Mouse (Mus musculus) forebrain, embryonic 16.5 days (tissue): ENCODE measurements around the gene Nkiras2. TPM values are rescaled to one million over a fixed set of nuclear protein-coding genes. Genes with fewer than 3 reads are reported as not detected.
"Not testable (repeated sequence)": the region's sequence is repeated elsewhere in the genome, so short reads cannot be mapped to it uniquely, and the experiment has no call there.

ENCODE experiments used
- ATAC-seq: fragments of 200-750 bp; cut with Nextera tagmentation; 2 replicates; pipeline ENCODE4 v1.8.0; 2017; ENCODE audit warnings: mild to moderate bottlenecking, moderate library complexity
- H3K27ac ChIP-seq: fragments of 300-500 bp; sonication (generic); 2 replicates; pipeline ENCODE4 v1.5.1; 2014; ENCODE audit warnings: low read length, control low read depth
- H3K27me3 ChIP-seq: fragments of 300-500 bp; sonication (generic); replicated peaks from 2 replicates; pipeline ENCODE4 v1.6.1; 2014; ENCODE audit warnings: low read length; ENCODE audit not compliant: control insufficient read depth, insufficient read depth
- H3K36me3 ChIP-seq: fragments of 300-500 bp; sonication (generic); 2 replicates; pipeline ENCODE4 v1.6.1; 2014; ENCODE audit not compliant: control insufficient read depth, insufficient read depth
- H3K4me1 ChIP-seq: fragments of 300-500 bp; sonication (generic); replicated peaks from 2 replicates; pipeline ENCODE4 v1.6.1; 2014; ENCODE audit warnings: low read length; ENCODE audit not compliant: control insufficient read depth, insufficient read depth
- H3K4me2 ChIP-seq: fragments of 300-500 bp; sonication (generic); 2 replicates; pipeline ENCODE4 v1.6.1; 2014; ENCODE audit warnings: mild to moderate bottlenecking, low read length, control low read depth
- H3K4me3 ChIP-seq: fragments of 300-500 bp; sonication (generic); replicated peaks from 2 replicates; pipeline ENCODE4 v1.5.1; 2014; ENCODE audit warnings: mild to moderate bottlenecking, low read length, control low read depth
- H3K9ac ChIP-seq: fragments of 300-500 bp; sonication (generic); replicated peaks from 2 replicates; pipeline ENCODE4 v1.6.1; 2014; ENCODE audit warnings: low read depth, low read length, control low read depth
- H3K9me3 ChIP-seq: fragments of 300-500 bp; sonication (generic); 2 replicates; pipeline ENCODE4 v1.6.1; 2016; ENCODE audit warnings: low read length; ENCODE audit not compliant: control insufficient read depth
- WGBS: fragments of 180-500 bp; shearing (Covaris S2); extraction: QIAGEN DNeasy Blood & Tissue Kit; methylation state at CpG from one replicate; pipeline ENCODE4 v1.1.7; 2014; 5-methylcytosine and 5-hydroxymethylcytosine counted together
- polyA plus RNA-seq: library from polyadenylated mRNA; unstranded; fragments of >200 nt; fragmentation: Nextera tagmentation; extraction: Ambion mirVana; gene quantifications from 2 replicates; pipeline ENCODE4 v1.2.1, GENCODE M21; 2015

Nkiras2 gene
- polyA plus RNA-seq, 1 experiment from 2014 or later, result 96.1 TPM

DNA sequence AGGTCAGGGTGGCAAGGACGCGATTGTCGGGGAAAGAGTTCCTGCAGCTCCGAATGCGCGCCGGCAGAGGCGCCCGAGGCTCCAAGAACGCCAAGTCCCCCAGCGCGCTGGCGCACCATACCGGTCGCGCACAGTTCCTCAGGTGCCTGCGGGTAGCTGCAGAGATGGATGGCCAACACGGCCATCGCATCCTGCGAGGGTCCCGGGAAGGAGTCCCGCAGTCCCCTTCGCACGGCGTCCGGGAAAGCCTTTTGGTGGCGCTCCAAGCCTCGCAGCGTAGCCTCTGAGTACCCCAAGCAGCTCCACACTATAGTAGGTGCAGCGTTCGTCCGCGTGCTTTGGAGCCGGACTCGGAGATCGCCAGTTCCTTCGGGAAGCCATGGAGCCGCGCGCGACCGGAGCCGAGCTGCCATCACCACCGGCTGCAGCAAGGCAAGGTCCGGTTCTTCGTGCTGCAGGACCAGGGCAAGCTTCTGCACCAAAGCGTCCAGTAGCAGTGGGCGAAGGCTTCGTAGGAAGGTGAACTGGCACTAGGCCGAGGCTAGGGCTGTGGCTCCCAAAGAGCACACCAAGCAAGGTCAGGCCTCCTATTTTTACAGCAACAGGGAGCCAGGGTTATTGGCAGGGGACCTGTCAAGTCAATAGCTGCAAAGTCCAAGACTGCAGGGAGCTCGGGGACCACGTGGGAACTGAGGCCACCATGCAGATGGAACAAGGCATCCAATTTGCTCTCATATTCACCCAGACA is 21.3 kb downstream of the Nkiras2 start:
- peak; percentile 69 for ATAC-seq
- Histone ChIP-seq H3K9ac (peak overlapping the region; percentile 57), H3K4me3 (peak overlapping the region; percentile 49), H3K27me3 (peaks cover 5% of the 10 kb centered on the region; the same call in 1 of the 2 replicates), H3K27ac (no peak overlapping the region), H3K4me1 (peaks cover 15% of the 10 kb centered on the region), H3K4me2 (peak overlapping the region; percentile 85), H3K36me3 (no peaks in the 10 kb centered on the region), H3K9me3 (no peaks in the 10 kb centered on the region)
- WGBS, result 7% methylated on average over 52 of the region's 52 CpGs

- no peak overlapping the region for H3K9ac ChIP-seq
- H3K4me2 ChIP-seq, result no peak overlapping the region
- no peak overlapping the region for H3K27ac ChIP-seq
- no peaks in the 10 kb centered on the region for H3K9me3 ChIP-seq
- no peak for ATAC-seq
- peaks cover 8% of the 10 kb centered on the region; the same call in 1 of the 2 replicates for H3K27me3 ChIP-seq
- H3K4me1 ChIP-seq, result peaks cover 15% of the 10 kb centered on the region
- 51% methylated on average over 15 of the region's 15 CpGs for WGBS
- H3K4me3 ChIP-seq, result no peak overlapping the region
- no peaks in the 10 kb centered on the region for H3K36me3 ChIP-seq
Observed at GRCm38 (mm10) chr11:100643612-100644575, 24.9 kb downstream of the Nkiras2 start.

DNA sequence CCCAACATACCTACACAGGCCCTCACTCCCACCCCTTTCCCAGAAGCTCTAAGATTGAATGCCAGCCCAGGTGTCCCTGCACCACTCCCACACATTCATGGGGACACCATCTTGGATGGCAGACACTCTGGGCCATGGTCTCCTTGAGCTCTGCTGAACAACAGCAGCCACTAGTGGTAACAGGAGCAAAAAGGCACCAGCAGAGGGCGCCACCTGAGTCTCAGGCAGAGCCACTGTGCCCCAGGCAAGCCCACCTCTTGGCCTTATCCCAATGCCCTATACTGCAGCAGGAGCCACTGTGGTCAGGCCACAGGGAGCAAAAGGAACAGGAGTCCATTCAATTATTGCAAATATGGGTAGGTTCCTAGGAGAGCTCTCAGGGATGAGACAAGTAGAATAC is 27.2 kb downstream of the Nkiras2 start:
- no peak overlapping the region for H3K4me2 ChIP-seq

DNA sequence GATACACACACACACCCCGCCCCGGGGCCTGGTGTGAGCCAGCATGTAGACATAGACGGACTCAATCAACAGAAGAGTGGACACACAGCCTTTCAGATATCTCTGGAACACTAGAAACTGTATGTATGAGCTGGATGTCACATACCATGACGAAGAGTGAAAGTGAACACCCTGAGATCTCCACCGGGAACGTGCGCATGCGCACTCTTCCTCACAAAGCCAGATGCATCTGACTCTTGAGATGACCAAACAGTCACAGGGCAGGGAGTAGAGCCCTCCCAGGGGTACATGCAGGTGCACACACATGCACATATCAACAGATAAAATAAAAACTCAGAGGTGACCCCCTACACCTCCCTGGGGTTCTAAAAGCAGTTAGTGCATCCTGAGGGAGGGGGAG is 29.4 kb downstream of the Nkiras2 start:
- Histone ChIP-seq H3K27ac (no peak overlapping the region), H3K4me2 (no peak overlapping the region), H3K4me1 (peaks cover 4% of the 10 kb centered on the region), H3K36me3 (no peaks in the 10 kb centered on the region), H3K9me3 (no peaks in the 10 kb centered on the region), H3K4me3 (no peak overlapping the region), H3K27me3 (peaks cover 21% of the 10 kb centered on the region), H3K9ac (no peak overlapping the region)
- no peak for ATAC-seq
- 84% methylated on average over 8 of the region's 8 CpGs for WGBS

More for the DNA sequence above, 27.2 kb downstream of the Nkiras2 start:
- 0% methylated on average over 1 of the region's 1 CpGs for WGBS
- no peak overlapping the region for H3K27ac ChIP-seq
- peaks cover 18% of the 10 kb centered on the region for H3K27me3 ChIP-seq
- peaks cover 4% of the 10 kb centered on the region for H3K4me1 ChIP-seq
- no peak for ATAC-seq
- no peak overlapping the region for H3K4me3 ChIP-seq
- H3K9ac ChIP-seq, result no peak overlapping the region
- H3K36me3 ChIP-seq, result no peaks in the 10 kb centered on the region
- H3K9me3 ChIP-seq, result no peaks in the 10 kb centered on the region

DNA sequence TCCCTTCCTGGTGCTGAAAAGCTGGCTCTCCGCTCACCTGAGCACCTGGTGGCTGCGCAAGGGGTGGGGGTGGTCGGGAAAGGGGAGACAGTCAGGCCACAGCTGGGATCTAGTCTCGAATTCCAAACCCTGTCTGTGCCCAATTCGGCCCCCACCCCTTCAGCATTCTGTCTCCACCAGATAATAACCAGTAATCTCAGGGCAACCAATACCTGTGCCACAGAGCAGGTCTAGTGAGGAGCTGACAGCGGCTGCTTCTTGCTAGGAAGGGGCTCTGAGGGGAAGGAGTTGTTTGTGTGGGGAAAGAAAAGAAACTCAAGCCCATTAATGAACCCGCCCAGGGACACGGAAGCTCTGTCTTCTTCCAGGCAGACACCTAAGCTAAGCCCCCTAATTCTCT is 32.2 kb downstream of the Nkiras2 start:
- no peak for ATAC-seq
- Histone ChIP-seq H3K4me1 (no peaks in the 10 kb centered on the region), H3K4me3 (no peak overlapping the region), H3K27ac (no peak overlapping the region), H3K4me2 (no peak overlapping the region), H3K27me3 (peaks cover 21% of the 10 kb centered on the region), H3K9ac (no peak overlapping the region), H3K36me3 (no peaks in the 10 kb centered on the region), H3K9me3 (no peaks in the 10 kb centered on the region)
- 11% methylated on average over 8 of the region's 8 CpGs for WGBS

- H3K9ac ChIP-seq, result no peak overlapping the region
- 22% methylated on average over 3 of the region's 3 CpGs for WGBS
- peaks cover 21% of the 10 kb centered on the region for H3K27me3 ChIP-seq
- H3K4me1 ChIP-seq, result peaks cover 4% of the 10 kb centered on the region
- no peak for ATAC-seq
- no peak overlapping the region for H3K27ac ChIP-seq
- H3K4me3 ChIP-seq, result no peak overlapping the region
- no peaks in the 10 kb centered on the region for H3K9me3 ChIP-seq
- H3K4me2 ChIP-seq, result no peak overlapping the region
- no peaks in the 10 kb centered on the region for H3K36me3 ChIP-seq
Observed at GRCm38 (mm10) chr11:100651748-100652147, 32.7 kb downstream of the Nkiras2 start.

DNA sequence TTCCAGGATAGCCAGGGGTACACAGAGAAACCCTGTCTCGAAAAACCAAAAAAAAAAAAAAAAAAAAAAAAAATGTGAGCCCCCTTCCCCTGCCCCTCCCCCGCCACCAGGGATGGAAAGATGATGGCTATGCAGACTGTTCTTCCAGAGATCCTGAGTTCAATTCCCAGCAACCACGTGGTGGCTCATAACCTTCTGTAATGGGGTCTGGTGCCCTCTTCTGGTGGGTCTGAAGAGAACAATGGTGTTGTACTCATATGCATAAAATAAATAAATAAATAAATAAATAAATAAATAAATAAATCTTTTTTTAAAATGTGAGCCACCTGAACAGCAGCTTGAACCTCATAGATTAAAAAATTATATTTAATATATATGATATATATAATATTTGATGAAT is 36.5 kb downstream of the Nkiras2 start:
- ATAC-seq, H3K4me1 ChIP-seq, H3K36me3 ChIP-seq, H3K9ac ChIP-seq, H3K4me3 ChIP-seq, H3K27ac ChIP-seq, H3K4me2 ChIP-seq, H3K27me3 ChIP-seq, H3K9me3 ChIP-seq: not testable (repeated sequence)
- 51% methylated on average over 2 of the region's 3 CpGs for WGBS

DNA sequence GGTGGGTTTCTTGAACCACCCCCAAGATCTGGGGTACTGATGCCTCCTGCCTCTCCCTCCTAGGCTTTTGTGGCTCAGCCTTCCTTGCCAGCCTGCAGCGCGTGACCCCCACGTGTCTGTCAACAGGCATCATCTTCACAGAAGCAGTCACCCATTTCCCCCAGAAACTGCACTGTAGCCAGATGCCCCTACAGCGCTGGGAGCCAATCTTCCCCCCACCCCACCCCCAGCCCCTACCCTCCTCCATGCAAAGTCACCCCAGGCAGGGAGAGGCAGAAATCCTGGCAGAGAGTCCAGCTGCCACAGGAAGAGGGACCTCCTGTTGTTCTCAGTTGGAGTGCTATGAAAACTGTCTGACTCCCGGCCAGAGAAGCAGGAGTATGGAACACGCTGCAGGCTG is 37.4 kb downstream of the Nkiras2 start:
- no peaks in the 10 kb centered on the region for H3K9me3 ChIP-seq
- H3K4me1 ChIP-seq, result peaks cover 5% of the 10 kb centered on the region
- no peaks in the 10 kb centered on the region for H3K36me3 ChIP-seq
- no peak overlapping the region for H3K4me3 ChIP-seq
- H3K27ac ChIP-seq, result no peak overlapping the region
- 10% methylated on average over 6 of the region's 6 CpGs for WGBS
- H3K27me3 ChIP-seq, result peaks cover 4% of the 10 kb centered on the region; the same call in 1 of the 2 replicates
- ATAC-seq, result no peak
- H3K4me2 ChIP-seq, result no peak overlapping the region
- no peak overlapping the region for H3K9ac ChIP-seq

DNA sequence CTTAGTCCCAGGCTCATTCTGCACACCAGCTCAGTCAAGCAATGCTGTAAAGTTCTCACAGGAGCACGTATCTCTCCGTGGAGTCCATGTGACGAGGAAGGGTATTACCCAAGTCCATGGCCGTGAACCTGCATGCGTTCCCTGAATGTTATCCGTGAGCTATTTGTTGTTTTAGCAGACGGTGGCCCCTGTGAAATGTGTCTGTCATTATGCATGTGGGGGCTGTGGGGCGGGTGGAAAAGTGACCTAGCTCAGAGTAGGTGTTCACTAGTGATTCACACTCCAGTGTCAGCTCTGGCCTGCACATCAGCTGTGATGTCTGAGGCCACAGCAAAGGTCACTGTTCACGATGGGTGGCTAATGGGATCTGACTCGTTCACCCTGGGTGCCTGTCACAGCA is 40.8 kb downstream of the Nkiras2 start:
- no peak for ATAC-seq
- no peak overlapping the region for H3K9ac ChIP-seq
- H3K4me3 ChIP-seq, result no peak overlapping the region
- peaks cover 5% of the 10 kb centered on the region for H3K4me1 ChIP-seq
- no peaks in the 10 kb centered on the region for H3K9me3 ChIP-seq
- H3K36me3 ChIP-seq, result no peaks in the 10 kb centered on the region
- no peak overlapping the region for H3K4me2 ChIP-seq
- 80% methylated on average over 10 of the region's 10 CpGs for WGBS
- no peak overlapping the region for H3K27ac ChIP-seq
- H3K27me3 ChIP-seq, result 0 out of 2 replicates have a peak, but pooled peaks cover 2% of the 10 kb centered on the region
